Mouse (Mus musculus) cerebellum, adult 2 months (tissue): ENCODE measurements around the gene Zmym2. TPM values are rescaled to one million over a fixed set of nuclear protein-coding genes. Genes with fewer than 3 reads are reported as not detected.
"Not testable (repeated sequence)": the region's sequence is repeated elsewhere in the genome, so short reads cannot be mapped to it uniquely, and the experiment has no call there.

Experiments used
- DNase-seq, 2 experiments: peaks; one replicate each; pipeline ENCODE4 v3.0.0; 2021
- H3K27ac ChIP-seq: fragments of 200-500 bp; 2 replicates; pipeline ENCODE4 v1.5.1; 2012; ENCODE audit warnings: low read length, control low read depth, inconsistent platforms; ENCODE audit not compliant: insufficient read depth
- H3K27me3 ChIP-seq: fragments of 200-500 bp; 2 replicates; pipeline ENCODE4 v1.6.1; 2012; ENCODE audit warnings: inconsistent platforms, mild to moderate bottlenecking, low read length, moderate library complexity; ENCODE audit not compliant: control insufficient read depth, insufficient read depth
- H3K4me1 ChIP-seq: fragments of 200-500 bp; 2 replicates; pipeline ENCODE4 v1.6.1; 2011; ENCODE audit warnings: low read length; ENCODE audit not compliant: control insufficient read depth, insufficient read depth
- H3K4me3 ChIP-seq: fragments of 200-500 bp; replicated peaks from 2 replicates; pipeline ENCODE3; 2011; ENCODE audit warnings: mild to moderate bottlenecking, low read depth, low read length, control low read depth; ENCODE audit not compliant: insufficient read depth
- CTCF ChIP-seq: fragments of 200-500 bp; IDR thresholded peaks from 2 replicates; pipeline ENCODE4 v1.5.1; 2011; ENCODE audit warnings: low read depth, mild to moderate bottlenecking, control low read depth, low read length, moderate library complexity, borderline replicate concordance; ENCODE audit not compliant: insufficient read depth
- POLR2A ChIP-seq: fragments of 200-500 bp; IDR thresholded peaks from 2 replicates; pipeline ENCODE4 v1.6.1; 2011; ENCODE audit warnings: low read length, control low read depth, borderline replicate concordance; ENCODE audit not compliant: insufficient read depth
- WGBS: fragments of 180-500 bp; shearing (Covaris S2); methylation state at CpG from one replicate; pipeline ENCODE4 v1.1.7; 2018; 5-methylcytosine and 5-hydroxymethylcytosine counted together
- polyA plus RNA-seq: library from polyadenylated mRNA; depleted of rRNA; stranded (reverse); fragments of >200 nt; gene quantifications from 2 replicates; pipeline ENCODE4 v1.2.3, GENCODE M21; 2012; rRNA removed

Gene Zmym2
- polyA plus RNA-seq: 41.5 and 44.3 TPM in 2 replicates

DNA sequence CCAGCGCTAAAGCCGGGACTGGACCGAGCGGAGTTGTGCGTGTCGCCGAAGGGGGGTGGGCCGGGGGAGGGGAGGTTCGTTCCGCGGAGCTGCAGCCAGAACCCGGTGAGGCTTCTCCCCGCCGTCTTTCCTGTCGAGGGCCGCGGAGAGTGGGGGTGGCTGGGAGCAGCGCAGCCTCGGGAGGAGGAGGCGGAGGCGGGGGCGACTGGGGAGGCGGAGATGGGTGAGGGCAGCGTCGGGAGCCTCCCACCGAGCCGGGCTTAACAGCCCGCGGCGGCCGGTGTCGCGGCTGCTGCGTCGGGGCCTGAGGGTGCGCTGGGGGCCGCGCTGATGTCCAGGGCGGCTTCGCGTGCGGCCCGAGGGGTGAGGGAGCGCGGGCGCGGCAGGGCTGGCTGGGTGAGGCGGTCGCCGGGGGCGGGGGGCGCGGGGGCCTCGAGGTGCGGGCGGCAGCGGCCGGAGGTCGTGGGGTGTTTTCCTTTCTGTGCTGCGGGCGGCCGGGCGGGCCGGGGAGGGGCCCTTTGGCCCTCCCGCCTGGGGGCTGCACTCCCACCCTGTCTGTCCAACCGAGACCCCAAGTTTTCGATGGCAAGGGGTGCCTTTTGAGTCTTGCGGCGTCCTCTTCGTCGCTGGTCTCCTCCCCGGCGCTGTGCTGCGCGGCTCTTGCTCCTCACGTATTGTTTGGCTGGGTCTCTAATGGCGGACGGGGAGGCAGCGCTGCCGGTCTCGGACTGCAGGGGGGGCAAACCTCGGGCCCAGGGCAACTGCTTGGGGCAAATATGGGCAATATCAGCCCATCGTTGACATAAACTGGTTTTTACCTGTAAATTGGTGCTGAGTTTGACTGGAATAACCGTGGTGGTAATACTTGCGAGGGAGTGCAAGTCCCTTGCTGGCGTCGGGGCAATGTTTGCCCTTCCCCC is at the start of gene Zmym2:
TSS of gene Zmym2 (plus strand) at position 60 of the 920 bp plus-strand sequence.
- DNase-seq: peak; percentile 70 to 79
- peak within 1 kb of the TSS; percentile 94 for H3K4me3 ChIP-seq
- H3K27ac ChIP-seq: peak within 1 kb of the TSS; percentile 97
- peak; percentile 34 for TF ChIP-seq CTCF
- H3K27me3 ChIP-seq, H3K4me1 ChIP-seq: not testable (repeated sequence)
- WGBS: 1% methylated on average over 39 of the region's 87 CpGs

DNA sequence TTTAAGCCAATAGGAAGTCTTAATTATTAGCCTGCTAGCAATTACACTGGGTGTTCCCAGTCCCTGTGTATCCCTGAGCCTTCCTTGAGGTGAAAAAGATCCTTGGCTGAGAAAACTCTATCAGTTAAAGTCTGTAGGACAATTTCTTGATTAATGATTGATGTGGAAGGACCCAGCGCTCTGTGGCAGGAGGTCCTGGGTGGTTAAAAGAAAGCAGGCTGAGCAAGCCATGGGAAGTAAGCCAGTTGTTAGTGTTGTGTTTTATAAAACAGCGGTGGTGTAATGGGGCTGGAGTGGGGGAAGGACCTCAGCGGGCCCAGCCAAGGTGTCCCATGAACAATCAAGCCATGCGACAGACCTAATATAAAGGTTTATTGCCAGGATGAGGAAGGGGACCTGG is 42.4 kb upstream of the Zmym2 start:
- no peak overlapping the region for H3K4me3 ChIP-seq
- H3K27me3 ChIP-seq: no peaks in the 10 kb centered on the region
- DNase-seq: no peak
- H3K27ac ChIP-seq: no peak overlapping the region
- no peaks in the 10 kb centered on the region for H3K4me1 ChIP-seq
- WGBS: 71% methylated on average over 4 of the region's 4 CpGs
- TF ChIP-seq CTCF: no peak
- no peak for TF ChIP-seq POLR2A

DNA sequence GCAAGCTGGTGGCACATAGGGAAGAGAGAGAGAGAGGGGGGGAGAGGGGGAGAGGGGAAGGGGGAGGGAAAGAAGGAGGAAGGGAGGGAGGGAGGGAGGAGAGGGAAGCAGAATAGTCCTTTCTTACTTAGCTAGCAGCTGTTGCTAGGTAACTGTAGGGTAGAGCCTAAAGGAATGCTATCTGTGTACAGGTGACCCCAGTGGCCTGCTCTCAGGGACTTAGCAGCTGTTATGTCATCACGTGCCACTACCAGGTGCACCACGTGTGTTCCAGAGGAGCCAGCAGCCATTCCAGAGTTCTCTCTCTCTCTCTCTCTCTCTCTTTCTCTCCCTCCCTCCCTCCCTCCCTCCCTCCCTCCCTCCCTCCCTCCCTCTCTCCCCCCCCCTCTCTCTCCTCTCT is 41.9 kb upstream of the Zmym2 start:
- 9% methylated on average over 2 of the region's 2 CpGs for WGBS

DNA sequence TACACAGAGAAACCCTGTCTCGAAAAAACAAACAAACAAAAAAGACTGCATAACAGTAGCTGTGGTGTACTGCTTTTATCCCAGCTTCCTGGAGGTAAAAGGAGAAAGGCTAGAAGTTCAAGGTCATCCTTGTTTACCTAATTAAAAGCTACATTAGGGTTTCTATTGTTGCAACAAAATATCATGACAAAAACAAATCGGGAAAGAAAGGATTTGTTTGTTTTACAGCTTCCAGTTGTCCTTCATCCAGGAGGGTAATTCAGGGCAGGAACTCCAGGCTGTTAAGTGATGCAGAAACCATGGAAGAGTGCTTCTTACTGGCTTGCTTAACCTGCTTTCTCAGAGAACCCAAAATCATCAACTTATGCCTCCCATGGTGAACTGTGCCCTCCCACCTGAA is 38.1 kb upstream of the Zmym2 start:
- no peak for DNase-seq
- Histone ChIP-seq H3K4me3 (no peak overlapping the region), H3K27ac (no peak overlapping the region), H3K4me1 (no peaks in the 10 kb centered on the region; the same call in 1 of the 2 replicates), H3K27me3 (no peaks in the 10 kb centered on the region)
- WGBS: 75% methylated on average over 2 of the region's 2 CpGs
- TF ChIP-seq POLR2A (no peak), CTCF (no peak)

More for the DNA sequence above, 41.9 kb upstream of the Zmym2 start:
- Histone ChIP-seq H3K4me3 (no peak overlapping the region), H3K27ac (no peak overlapping the region), H3K27me3 (no peaks in the 10 kb centered on the region), H3K4me1 (no peaks in the 10 kb centered on the region)
- DNase-seq: no peak
- TF ChIP-seq POLR2A: no peak

DNA sequence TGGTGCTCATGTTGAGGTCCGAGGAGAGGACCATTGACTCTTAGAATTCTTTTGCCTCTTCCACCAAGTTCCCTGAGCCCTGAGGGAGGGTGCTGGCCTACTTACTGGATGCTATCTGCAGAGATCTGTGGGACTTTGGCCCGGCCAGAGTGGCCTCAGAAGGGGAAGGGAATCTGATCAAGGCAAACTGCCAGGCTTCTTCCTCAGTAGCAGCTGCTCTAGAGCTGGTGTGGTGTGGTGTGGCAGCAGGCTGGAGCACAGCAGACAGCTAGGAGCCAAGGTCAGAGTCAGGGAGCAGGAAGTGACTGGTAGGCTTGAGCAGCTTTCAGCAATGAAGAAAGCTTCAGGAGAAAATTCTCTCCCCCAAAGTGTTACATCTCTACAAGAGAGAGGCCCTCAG is 36.8 kb upstream of the Zmym2 start:
- TF ChIP-seq CTCF (no peak), POLR2A (no peak)
- 41% methylated on average over 2 of the region's 2 CpGs for WGBS
- Histone ChIP-seq H3K27ac (no peak overlapping the region), H3K27me3 (no peaks in the 10 kb centered on the region), H3K4me1 (no peaks in the 10 kb centered on the region; the same call in 1 of the 2 replicates), H3K4me3 (no peak overlapping the region)
- peak in 1 of 2 experiments; percentile 5 for DNase-seq

DNA sequence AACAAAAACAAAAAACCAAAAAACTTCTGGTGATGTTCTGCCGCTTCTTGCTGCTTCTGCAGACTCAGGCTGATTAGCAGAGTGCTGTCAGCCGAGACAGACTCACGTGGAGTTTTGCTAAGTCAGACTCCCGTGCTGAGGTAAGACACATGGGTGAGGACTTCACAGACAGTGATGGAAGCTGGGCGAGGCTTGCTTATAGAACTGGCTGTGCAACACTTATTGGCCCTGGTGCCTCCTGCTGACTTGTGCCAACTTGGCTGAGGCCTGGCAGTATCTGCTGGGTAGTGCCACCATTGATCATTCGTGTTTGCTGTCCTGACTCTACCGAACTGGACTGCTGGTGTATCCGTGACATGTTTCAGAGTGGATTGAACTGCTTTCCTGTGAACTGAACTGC is 22.4 kb upstream of the Zmym2 start:
- no peak for DNase-seq
- no peaks in the 10 kb centered on the region for H3K27me3 ChIP-seq
- no peaks in the 10 kb centered on the region for H3K4me1 ChIP-seq
- 44% methylated on average over 8 of the region's 8 CpGs for WGBS
- TF ChIP-seq CTCF: no peak
- no peak for TF ChIP-seq POLR2A
- H3K27ac ChIP-seq: no peak overlapping the region
- H3K4me3 ChIP-seq: no peak overlapping the region

DNA sequence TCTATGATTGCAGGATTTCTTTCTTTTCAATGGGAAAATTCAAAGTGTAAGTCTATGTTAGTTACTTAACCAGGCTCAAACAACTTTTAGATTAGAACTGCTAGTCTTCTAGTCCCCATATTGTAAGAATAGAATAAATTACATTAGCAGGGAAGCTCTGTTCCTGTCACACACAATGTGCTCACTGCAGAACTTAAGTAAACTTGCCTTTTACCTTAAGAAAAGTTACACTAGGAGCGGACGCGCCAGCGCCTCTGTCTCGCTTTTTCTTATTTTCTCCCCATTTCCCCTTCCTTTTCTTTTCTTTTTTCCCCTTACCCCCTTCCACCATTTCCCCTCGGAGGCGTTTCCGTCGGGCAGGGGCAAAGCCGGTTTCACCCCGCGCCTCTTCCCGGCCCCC is 21.8 kb upstream of the Zmym2 start:
- TF ChIP-seq CTCF (no peak), POLR2A (no peak)
- DNase-seq: no peak
- WGBS: 16% methylated on average over 13 of the region's 13 CpGs
- H3K27me3 ChIP-seq: no peaks in the 10 kb centered on the region
- H3K4me1 ChIP-seq: no peaks in the 10 kb centered on the region
- H3K27ac ChIP-seq: no peak overlapping the region
- H3K4me3 ChIP-seq: no peak overlapping the region

DNA sequence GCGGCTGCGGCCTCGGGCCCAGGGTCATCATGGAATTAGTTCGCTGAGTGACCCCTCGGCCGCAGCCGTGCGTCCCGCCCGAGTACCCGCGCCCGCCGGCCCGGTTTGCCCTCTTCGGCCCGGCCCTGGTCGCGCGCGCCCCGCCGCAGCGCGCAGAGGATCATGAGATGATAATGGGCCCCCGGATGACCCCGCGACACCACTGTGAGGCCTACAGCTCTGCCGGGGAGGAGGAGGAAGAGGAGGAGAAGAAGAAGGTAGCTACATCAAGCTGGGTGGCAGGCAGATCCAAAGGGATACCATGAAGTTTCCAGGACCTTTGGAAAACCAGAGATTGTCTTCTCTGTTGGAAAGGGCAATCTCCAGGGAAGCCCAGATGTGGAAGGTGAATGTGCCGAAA is 21.3 kb upstream of the Zmym2 start:
- not testable (repeated sequence) for H3K4me3 ChIP-seq, DNase-seq
- 6% methylated on average over 30 of the region's 30 CpGs for WGBS

More for the DNA sequence above, 21.3 kb upstream of the Zmym2 start:
- H3K27me3 ChIP-seq, H3K27ac ChIP-seq, H3K4me1 ChIP-seq: not testable (repeated sequence)
